Mouse (Mus musculus) adrenal gland, postnatal 10 days (tissue): ENCODE measurements around the gene Kdelr3. TPM values are rescaled to one million over a fixed set of nuclear protein-coding genes. Genes with fewer than 3 reads are reported as not detected.
A peak's percentile ranks its signal among the peaks of the same experiment; 100 is the strongest.

Experiments used
- DNase-seq: peaks from one replicate; pipeline ENCODE4 v3.0.0; 2021; ENCODE audit warnings: mixed read lengths
- long read RNA-seq, 2 experiments: library from polyadenylated mRNA; stranded (forward); transcript quantifications; one replicate each; pipeline ENCODE4 v2.0.0; 2021
- total RNA-seq, 2 experiments: library from RNA; stranded (reverse); gene quantifications; 2 replicates each; pipeline ENCODE4 v1.2.3; 2021

Gene Kdelr3
- 10 to 100 TPM; 11.4 to 13.2 TPM for total RNA-seq
- long read RNA-seq, experiment 1, transcript Kdelr3-201 (5 exons, 1,411 nt): major isoform, 30 of 30 reads
- long read RNA-seq, experiment 1, partial matches to known transcripts: 0 of 30 reads
- long read RNA-seq, experiment 1, other reads (novel, unspliced or antisense): 0 of 30 reads
- long read RNA-seq, experiment 2, transcript Kdelr3-201 (5 exons, 1,411 nt): major isoform, 5 of 5 reads
- long read RNA-seq, experiment 2, partial matches to known transcripts: 0 of 5 reads
- long read RNA-seq, experiment 2, other reads (novel, unspliced or antisense): 0 of 5 reads

DNA sequence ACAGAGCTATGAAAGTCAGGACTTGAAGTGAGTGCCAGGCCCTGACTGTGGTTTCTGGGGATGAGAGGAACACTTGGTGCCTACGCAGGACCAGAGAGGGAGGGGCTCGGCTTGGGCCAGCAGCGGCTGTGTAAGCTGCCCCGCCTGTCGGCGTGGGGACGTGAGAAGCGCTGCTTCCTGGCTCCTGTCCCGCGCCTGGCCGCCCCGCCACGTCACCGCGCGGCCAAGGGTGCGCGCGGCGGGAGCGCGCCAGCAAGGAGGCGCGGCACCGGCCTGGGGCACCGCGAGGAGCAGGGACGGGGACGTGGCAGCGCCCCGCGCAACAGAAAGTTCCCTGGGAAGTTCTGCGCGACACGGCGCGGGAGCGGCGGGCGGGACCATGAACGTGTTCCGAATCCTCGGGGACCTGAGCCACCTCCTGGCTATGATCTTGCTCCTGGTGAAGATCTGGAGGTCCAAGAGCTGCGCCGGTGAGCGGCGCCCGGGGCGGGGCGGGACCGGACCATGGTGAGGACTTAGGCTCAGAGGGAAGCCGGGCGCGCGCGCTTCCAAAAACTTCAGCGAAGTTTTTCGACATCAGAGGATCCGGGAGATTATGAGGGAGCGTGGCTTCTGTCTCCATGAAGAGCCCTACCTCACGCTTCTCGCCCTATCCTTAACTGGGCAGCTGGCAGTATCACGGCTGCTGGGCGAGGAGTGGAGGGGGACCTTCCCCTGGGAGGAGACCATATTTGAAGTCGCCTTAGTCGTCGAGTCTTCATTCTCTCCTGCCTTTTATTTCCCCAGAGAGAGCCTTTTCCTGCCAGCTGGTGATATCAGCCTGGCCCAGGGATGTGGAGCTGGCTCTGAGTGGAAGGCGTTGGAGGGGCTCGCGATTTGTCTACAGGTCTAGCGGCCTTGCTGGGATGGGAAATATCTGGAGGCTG lies at the start of gene Kdelr3:
TSS of gene Kdelr3 (plus strand) at position 241 of the 926 bp plus-strand sequence.
- peak; percentile 84 for DNase-seq

DNA sequence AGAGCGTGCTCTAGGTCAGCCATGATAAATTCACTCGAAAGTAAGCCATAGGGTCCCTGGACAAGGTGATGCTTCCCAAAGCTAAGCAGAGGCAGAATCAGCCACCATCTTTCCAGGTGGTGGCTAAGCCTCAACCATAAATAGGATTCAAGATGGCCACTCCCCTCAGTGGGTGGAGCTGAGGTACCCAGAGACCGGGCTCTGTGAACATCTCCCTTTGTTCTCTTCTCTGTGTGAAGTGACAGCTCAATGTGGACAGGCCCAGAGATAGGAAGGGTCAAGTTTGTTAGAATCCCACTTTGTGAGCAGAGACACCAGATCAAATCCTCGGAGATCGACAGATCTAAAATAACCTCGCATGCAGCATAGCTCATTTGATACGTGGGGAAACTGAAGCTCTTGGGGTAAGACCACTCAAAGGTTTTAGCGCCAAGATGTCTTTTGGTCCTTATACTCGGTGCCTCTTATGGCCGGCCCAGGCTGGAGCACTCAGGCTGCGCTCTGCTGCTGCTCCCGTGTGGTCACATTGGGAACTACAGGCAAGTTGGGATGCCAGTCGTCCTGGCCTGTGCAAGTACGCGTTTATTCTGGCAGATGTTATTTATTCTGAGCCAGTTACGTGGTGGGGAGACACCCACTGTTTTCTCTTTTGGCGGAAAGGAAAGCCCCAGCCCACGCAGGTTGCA lies 49.5 kb upstream of the Kdelr3 start:
- peak; percentile 93 for DNase-seq

DNA sequence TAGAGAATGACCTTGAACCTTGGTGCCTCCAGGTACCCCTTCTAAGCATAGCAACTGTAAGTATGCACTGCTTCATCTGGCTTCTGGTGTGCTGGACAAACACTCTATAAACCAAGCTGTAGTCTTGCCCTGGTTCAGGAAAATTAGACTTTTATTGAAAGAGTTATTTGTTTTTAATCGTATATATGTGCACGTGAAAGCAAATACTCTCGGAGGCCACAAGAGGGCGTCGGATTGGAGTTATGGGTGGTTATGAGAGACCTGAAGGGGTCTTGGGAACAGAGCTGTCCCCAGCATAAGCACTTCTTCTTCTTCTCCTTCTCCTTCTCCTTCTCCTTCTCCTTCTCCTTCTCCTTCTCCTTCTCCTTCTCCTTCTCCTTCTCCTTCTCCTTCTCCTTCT lies 46.6 kb upstream of the Kdelr3 start:
- no peak for DNase-seq

DNA sequence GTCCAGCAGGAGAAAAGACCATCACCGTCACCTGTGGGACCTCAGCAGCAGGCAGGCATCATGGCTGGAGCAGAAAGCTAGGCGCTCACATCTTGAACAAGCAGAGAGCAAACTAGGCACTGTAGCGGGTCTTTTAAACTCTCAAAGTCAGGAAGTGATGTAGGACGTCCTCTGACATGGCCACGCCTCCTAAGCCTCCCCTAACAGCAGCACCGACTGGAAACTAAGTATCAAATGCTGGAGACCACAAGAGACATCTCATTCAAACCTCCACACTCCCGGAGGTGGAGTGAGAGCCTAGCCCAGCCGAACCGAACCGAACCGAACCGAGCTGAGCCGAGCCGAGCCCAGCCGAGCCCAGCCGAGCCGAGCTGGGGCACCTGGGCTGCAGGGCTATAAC lies 45.6 kb upstream of the Kdelr3 start:
- peak; percentile 24 for DNase-seq

DNA sequence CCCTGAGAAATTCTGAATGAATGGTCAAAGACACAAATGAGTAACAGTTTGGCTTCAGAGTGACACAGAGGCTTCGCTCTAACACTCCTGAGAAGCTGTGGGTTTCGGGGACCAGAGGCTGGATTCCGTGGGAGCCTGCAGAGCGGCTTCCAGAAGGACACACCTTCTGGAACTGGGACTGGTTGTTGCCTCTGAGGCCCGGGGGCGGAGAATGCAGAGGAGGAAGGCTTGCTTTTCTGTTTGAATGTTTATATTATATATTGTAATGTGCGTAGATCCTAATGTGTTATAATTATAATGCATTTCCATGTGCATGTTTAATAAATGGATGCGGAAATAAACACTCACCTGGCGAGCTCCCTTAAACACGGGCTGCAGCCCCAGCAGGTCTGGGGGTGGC lies 45.1 kb upstream of the Kdelr3 start:
- no peak for DNase-seq

DNA sequence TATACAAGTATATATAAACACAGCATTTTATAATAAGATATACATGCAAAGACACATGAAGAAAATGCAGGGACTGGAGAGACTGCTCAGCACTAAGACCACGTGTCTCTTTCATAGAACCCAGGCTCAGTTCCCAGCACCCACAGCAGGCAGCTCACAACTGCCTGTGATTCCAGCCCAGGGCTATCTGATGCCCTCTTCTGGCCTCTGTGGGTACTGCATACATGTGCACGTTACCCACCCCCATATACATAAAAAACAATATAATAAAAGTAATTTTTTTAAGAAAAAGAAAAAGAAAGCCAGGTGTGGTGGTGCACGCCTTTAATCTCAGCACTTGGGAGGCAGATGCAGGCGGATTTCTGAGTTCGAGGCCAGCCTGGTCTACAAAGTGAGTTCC lies 43.2 kb upstream of the Kdelr3 start:
- DNase-seq: no peak

DNA sequence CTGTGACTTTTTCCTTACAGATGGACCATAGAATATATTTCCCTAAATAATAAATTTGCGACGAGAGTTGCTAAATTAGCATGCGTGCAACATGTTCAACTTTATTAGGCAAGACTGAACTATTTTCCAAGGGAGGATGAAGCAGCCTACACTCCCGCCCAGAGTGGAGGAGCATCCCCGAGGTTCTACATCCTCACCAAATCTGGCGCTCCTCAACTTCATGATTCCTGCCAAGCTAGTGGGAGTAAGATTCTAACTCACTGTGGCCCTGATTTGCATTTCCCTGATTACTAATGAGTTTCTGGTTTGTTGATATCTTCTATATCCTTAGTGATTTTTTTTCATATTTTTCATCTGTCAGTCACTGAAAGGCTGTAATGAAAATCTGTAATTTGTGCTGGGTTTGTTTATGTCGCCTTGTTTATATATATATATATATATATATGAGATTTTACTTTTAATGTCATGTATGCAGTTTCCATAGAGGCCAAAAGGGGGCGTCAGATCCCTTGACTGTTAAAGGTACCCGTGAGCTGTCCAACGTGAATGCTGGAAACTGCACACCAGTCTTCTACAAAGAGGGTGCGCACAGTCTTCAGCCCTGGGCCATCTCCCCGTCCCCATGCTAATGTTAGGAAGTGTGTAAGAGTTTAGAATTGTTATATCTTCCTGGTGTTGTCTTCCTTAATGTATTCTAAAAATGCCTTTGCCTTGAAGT lies 42.4 kb upstream of the Kdelr3 start:
- DNase-seq: no peak

DNA sequence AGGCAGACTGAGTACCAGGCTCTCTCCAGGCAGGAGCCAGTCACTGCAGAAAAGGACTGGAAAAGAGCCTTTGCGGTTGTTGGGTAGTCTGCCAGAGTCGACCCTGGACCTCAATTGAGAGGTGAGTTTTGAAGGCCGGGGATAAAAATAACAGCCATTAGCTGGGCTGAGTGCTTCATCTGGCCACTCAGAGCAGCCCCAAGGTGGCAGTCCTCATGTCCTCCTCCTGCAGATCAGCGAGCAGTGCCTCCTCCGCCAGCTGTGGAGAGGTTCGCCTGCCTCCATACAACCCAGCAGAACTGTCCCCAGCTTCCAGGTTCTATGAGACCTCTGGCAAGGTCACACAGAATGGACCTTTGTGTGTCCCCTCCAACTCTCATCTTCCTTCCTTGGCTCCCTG lies 39.0 kb upstream of the Kdelr3 start:
- peak; percentile 29 for DNase-seq

DNA sequence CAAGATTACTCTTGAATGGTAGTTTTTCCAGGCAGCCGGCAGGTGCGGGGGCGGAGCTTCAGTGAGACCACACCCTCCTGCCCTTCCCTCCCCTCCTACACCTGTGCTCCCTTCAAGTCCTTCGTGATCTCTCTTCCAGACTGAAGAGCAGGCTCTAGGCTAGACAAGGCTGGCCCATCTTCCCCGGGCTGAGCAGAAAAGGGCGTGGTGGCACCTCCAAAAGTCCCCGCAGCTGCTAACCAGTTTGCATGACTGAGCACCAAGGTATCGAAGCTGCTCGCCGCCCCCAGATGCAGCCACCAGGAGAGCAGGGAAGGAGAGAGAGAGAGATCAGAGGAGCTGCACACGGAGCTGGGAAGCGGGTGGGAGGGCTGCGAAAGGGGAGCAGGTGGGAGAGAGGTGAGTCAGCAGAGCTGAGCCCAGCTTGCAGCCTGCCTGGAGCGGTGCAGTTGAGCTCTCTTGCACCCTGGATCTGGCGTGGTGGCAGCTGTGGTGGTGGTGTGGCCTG lies 35.0 kb upstream of the Kdelr3 start:
- DNase-seq: no peak

DNA sequence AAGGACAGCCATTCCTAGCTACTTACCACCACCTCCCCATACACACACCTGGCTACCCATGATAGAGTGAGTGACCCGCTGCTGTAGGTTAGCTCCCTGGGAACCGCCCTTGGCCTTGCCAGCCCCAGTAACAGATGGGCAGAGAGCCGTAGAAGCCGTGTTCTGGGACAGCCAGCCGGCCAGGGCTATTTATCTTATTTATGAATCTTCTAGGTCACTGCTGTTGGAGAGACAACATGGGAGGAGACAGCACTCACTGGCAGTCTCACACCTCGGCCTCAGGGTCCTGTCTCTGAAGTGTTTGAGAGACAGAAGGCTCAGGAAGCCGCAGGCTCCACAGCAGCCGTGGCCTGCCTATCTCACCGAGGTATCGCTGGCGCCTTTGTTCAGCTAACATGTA lies 26.7 kb upstream of the Kdelr3 start:
- peak; percentile 41 for DNase-seq

DNA sequence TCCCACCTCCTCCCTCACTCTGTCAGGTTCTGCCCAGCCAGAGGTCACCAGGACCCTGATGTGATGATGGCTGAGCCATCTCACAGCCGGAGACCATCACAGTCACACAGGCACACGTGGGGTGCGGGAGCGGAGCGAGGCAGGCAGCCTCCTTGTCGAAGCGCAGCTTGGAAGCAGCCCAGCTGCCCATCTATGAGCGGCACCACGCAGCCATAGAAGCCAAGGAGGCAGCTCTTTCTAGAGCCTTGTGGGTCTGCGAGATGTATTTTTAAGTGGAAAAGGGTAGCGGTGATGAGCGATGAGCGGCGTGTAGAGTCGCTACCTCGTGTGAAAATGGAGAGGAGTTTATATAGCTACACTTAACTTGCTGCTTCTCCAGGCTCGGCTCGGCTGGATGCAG lies 22.7 kb upstream of the Kdelr3 start:
- no peak for DNase-seq

DNA sequence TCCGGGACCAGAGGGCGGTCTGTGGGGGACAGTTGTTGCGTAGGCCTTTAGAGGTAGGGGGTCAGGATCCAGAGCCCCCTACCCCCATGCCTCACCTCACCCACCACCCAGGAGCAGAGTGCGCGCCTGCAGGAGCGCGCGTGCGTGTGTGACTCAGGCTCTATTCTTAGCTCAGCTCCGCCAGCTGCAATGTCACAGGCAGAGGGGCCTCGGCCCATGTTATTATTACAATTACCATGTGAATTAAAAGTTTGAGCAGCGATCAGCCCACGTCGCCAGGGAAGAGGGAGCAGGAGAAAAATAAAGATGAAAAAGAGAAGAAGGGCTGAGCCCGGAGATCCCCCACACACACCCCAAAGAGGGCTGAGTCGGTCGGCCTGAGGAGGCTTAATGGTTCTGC lies 16.1 kb upstream of the Kdelr3 start:
- no peak for DNase-seq

DNA sequence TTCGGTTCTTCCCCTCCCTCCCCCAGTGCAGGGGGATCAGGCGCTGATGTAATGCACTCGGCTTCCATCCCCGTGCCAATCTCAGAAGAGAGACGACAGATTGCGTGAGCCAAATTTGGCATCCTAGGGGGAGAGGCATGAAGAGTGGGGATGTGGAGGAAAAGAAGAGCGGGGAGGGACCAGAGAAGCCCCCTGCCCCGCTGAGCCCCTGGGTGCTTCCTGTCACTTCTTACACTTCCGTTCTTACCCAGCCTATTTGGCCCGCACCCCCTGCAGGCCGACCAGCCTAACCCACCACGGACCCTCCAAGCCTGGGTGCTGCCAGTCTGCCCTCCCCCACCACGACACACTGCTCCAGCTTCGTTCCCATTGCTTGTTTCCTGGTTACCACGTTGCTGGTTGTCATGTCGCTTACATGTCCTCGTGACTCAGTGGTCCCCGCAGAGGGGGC lies 13.3 kb upstream of the Kdelr3 start:
- no peak for DNase-seq

DNA sequence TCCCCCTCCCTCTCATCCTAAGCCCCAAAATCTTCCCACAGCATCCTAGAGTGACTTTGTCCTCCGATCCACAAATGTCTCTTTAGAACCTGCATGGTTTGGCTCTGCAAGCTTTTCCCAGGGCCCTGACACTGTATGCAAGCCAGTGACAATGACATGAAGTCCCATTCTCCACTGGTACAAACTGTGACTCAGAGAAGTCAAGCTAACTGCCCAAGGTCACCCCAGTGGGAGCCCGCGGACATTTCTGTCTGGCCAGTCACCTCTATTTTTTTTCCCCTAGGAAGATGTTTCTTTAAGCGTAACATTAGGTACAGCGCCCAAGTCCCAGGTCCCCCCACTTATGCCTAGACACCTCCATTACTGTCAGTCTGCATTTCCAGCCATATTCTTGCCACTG lies 12.8 kb upstream of the Kdelr3 start:
- DNase-seq: peak; percentile 55

DNA sequence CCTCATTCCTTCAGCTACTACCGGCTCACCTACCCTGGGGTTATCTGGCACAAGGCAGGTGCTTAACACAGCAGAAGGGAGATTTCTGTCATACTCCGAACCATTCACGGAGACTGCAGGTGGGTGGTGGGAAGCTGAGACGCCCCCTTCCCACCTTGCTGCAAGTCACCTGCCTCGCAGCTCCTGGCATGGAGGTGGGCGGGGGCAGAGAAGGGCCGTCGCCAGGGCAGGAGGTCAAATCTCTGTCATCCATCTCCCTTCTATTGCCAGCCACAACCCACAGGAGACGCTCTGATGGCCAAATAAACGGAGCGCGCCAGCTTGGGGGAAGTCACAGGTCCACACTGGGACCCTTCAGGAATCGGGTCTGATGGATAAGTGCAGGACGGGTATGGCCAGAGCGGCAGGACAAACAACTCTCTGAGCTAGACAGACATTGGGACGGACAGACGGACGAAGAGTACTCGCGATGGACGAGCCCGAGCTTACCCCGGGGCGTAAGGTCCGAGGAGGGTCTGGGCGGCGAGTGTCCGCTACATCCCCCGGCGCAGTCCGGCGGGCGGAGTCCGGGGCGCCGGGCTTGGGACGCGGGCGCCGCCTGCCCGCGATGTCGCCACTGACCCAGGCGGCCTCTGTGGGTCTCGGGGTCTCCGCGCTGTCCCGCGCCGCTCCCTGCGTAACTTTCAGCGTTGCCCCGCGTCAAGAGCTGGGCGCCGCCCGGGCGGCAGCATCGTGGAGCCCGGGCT lies 11.3 kb upstream of the Kdelr3 start, which contains the start of gene Kcnj4:
TSS of gene Kcnj4 (minus strand) at position 535 of the 746 bp plus-strand sequence.
- peak; percentile 21 for DNase-seq

DNA sequence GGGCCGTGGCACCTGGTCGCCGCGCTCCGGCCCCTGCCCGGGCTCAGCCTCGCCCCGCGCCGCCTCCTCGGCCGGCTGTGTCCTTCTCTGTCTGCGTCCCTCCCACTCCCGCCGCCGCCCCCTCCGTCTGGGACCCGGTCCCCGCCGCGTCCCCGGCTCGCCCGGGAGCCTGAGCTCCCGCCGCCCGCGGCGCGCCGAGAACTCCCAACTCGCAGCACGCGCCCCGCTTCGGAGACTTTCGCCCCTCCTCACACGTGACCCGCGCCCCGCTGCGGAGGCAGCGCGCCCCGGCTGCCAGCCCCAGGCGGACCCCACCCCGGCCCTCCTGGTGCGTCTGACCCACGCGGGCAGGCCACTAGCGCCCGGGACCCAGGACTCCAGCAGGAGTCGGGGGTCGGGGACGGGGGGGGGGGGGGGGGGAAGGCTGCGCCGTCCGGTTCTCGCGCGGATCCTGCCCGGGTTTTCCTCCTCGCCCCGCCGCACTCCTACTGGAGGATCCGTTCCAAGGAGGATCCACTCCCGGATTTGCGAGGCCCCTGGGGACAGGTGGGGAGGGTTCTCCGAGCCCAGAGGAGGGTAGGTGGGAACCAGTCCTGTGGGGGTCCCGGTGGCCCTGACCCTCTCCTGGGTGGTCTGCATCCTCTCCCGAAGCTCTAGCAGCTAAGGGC lies 10.5 kb upstream of the Kdelr3 start:
- peak; percentile 81 for DNase-seq

DNA sequence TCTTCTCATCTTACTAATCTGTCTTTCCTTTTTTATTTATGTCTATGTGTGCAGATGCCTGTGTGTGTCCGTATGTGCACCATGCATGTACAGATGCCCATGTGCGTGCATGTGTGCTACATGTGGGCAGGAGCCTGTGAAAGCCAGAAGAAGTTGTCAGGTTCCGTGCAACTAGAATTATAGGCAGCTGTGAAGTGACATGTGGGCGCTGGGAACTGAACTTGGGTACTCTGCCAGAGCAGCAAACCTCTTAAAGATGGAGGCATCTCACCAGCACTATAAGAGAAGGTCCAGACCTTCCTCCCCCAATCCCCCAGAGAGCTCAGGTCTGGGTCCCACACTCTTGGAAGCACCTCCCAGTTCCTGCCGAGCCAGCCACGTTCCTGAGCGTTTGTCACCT lies 9.8 kb upstream of the Kdelr3 start:
- DNase-seq: no peak

DNA sequence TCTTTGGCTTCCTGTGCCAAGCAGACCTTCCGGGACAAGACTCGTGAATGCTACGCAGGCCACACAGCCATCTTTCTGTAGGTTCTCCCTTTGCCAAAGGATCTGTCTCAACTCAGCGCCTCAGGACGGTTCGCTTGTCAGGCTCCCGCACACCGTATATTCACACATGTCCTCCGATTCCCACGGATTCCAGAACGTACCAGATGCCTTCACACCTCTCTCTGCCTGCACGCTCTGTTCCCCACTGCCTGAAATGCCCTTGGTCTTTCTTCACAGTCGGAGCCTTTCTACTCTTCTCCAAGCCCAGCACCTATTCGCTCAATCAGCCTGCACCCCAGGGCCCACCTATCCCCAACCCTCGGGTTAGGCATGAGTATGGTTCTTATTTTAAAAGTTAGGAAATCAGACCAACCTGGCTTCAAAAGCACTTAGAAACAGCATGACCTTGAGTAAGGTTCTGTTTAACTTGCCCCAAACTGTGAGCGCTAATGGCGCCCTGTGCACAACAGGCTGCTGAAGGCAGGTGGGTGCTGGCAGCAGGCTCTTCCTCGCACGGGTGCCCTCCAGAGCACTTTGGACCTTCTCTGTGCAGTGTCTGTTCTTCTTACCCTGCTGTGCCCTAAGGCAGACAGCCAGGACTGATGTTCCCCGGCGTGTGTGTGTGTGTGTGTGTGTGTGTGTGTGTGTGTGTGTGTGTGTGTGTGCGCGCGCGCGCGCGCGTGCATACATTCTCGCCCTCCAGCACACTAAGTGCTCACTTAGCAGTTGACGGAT lies 9.0 kb upstream of the Kdelr3 start:
- DNase-seq: no peak

DNA sequence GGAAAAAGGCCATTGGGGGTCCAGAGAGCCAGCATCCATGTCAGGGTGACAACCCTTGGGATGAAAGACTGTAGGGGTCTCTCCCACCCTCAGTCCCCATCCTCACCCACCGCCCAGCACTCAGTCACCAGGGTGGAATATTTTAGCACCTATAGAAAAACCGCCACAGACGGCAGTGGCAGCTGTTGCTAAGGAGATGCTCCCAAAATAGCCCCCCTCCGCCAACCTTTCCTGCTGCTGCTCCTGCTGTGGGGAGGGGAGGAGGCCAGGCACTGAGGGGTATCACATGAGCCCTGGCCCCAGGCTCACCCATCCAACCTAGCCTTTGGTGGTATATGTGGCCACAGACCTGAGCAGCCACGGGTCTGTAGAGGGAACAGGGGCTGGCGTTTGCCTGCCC lies 6.2 kb upstream of the Kdelr3 start:
- no peak for DNase-seq

DNA sequence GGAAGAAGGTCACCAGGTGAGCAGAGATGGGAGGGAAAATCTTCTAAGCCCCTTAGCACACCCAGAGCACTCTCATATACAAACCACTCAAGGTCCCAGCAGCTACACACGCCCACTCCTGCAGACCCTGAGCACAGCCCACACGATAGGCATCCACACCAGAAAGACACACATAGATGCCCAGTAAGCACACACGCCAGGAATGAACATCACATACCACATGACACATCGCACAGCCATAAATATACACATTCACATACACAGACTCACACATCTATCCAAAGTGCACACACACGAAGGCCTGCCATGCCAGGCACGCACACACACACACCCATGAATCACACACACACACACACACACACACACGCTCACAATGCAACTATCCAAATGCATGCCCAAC lies 5.8 kb upstream of the Kdelr3 start:
- no peak for DNase-seq
